Mouse (Mus musculus): Measurements from ENCODE around the gene Cdc20b.

Gene Cdc20b

DNA sequence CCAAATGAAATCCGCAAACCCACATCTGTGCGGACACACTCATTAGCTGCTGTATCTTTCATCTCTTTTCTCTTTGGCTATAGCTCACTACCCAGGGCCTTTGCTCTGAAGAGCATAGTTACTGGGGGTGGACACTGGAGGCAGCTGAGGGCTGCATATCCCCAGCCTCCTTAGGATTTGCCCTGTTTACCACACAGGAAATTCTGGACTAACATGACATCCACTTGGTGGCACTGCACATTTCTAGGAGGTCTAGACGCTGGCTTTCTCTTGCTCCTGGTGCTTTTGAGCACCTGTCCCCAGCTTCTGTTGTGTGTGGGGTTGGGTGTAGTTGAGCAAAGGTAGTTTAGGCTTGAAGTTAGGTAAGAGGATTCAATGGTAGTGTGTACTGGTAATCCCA, 12.7 kb downstream of the Cdc20b start:
- TF ChIP-seq GATA4 (IDR thresholded peaks at IDR 0.05; ENCODE audit: insufficient replicate concordance, low read length), result no peak

- no peak for TF ChIP-seq GATA4 (IDR thresholded peaks at IDR 0.05; ENCODE audit: insufficient replicate concordance, low read length)
Measured at GRCm38 (mm10) chr13:113054230-113054629, 19.3 kb downstream of the Cdc20b start.

DNA sequence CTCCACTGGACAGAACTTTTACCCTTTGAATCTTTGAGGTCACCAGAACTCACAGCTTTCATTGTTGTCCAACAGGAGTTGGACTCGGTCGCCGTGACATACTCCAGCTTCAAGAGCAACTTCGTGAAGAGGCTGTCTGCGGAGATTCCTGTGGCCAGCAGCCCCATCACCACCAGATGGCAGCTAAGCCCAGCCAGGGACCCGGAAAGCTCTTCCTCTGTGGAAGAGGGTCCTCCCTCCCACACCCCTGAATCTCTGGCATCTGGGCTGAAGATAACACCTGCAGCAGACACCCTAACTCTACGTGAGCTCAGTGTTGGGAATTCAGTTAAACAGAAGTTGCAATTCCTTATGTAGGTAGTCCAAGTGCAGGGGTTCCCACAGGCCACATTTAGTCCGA, 20.9 kb downstream of the Cdc20b start:
- no peak for TF ChIP-seq GATA4 (IDR thresholded peaks at IDR 0.05; ENCODE audit: insufficient replicate concordance, low read length)

DNA sequence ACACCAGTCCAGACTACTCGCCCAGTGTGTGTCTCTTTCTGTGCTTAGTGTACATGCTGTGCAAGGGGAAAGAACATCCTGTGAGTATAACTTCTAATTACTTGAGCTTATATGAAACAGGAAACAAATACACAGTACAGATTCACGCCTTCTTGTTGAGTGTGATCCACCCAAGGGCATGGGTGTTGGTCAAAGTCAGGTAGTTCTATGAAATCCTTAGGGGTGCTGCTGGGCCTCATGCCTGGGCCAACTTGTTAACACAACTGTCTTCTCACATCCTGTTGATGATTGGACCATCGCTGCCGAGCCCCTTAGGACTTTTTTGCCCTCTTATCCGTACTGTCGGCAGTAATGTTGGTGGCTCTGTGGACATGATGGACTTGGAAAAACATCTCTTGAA, 26.8 kb downstream of the Cdc20b start:
- no peak for TF ChIP-seq GATA4 (IDR thresholded peaks at IDR 0.05; ENCODE audit: insufficient replicate concordance, low read length)

- no peak for TF ChIP-seq GATA4 (IDR thresholded peaks at IDR 0.05; ENCODE audit: insufficient replicate concordance, low read length)
Measured at GRCm38 (mm10) chr13:113064542-113064941, 29.6 kb downstream of the Cdc20b start.

- no peak for TF ChIP-seq GATA4 (IDR thresholded peaks at IDR 0.05; ENCODE audit: insufficient replicate concordance, low read length)
Measured at GRCm38 (mm10) chr13:113079021-113079420, 44.1 kb downstream of the Cdc20b start.

GRCm38 (mm10) chr13:113082101-113082500, 47.2 kb downstream of the Cdc20b start:
- TF ChIP-seq GATA4 (IDR thresholded peaks at IDR 0.05; ENCODE audit: insufficient replicate concordance, low read length), result no peak

DNA sequence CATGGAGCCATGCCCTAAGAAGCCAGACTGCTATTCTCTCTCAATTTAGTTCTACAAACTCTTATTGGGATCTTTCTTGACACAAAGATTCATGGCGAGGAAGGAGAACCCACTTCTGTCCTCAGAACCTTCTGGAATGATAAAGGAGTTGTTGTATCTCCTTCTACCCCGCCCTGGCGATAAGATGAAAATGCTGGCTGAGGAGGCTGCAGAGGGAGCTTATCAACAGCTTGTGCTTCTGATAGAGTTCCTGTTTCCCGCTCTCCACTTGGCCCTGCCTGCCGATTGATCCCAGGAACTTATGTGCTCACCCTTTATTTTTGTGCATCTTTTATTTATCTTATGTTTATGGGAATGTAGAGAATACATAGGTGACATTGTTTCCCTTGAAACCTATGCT, 49.8 kb downstream of the Cdc20b start:
- peak; percentile 25; the same call in 1 of the 2 replicates for TF ChIP-seq GATA4 (IDR thresholded peaks at IDR 0.05; ENCODE audit: insufficient replicate concordance, low read length)

GRCm38 (mm10) chr13:113087226-113088017, 52.5 kb downstream of the Cdc20b start:
- TF ChIP-seq GATA4 (IDR thresholded peaks at IDR 0.05; ENCODE audit: insufficient replicate concordance, low read length), result no peak

GRCm38 (mm10) chr13:113090489-113090888, 55.6 kb downstream of the Cdc20b start:
- TF ChIP-seq GATA4 (IDR thresholded peaks at IDR 0.05; ENCODE audit: insufficient replicate concordance, low read length), result no peak

- TF ChIP-seq GATA4 (IDR thresholded peaks at IDR 0.05; ENCODE audit: insufficient replicate concordance, low read length), result no peak
Measured at GRCm38 (mm10) chr13:113094618-113095017, 59.7 kb downstream of the Cdc20b start.

- no peak for TF ChIP-seq GATA4 (IDR thresholded peaks at IDR 0.05; ENCODE audit: insufficient replicate concordance, low read length)
Measured at GRCm38 (mm10) chr13:113097011-113097410, 62.1 kb downstream of the Cdc20b start.

- TF ChIP-seq GATA4 (IDR thresholded peaks at IDR 0.05; ENCODE audit: insufficient replicate concordance, low read length), result no peak
Measured at GRCm38 (mm10) chr13:113098406-113098805, 63.5 kb downstream of the Cdc20b start.

DNA sequence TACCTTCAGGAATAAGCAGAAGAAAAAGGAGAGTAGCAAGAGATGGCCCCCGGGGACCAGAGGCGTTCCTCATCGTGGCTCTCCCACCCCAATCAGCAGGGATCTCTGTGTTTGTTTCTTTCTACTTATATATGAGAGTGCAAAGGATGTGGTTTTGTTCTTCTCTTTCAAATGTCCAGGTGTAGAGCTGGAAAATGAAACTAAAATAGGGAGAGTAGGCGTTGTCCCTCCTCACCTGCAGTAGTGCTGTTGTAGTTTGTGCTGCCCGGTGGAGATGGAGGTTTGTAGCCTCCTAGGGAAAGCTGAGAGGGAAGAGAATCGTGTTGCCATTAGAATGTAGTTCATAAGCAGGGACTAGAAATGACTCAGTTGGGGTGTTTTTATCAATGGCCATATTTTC, 66.0 kb downstream of the Cdc20b start, which contains the start of gene Gzma:
Gene Gzma (minus strand): TSS at position 103 of the 400 bp plus-strand sequence.
- TF ChIP-seq GATA4 (IDR thresholded peaks at IDR 0.05; ENCODE audit: insufficient replicate concordance, low read length), result no peak

GRCm38 (mm10) chr13:113101804-113102203, 66.9 kb downstream of the Cdc20b start:
- no peak for TF ChIP-seq GATA4 (IDR thresholded peaks at IDR 0.05; ENCODE audit: insufficient replicate concordance, low read length)

- no peak for TF ChIP-seq GATA4 (IDR thresholded peaks at IDR 0.05; ENCODE audit: insufficient replicate concordance, low read length)
Measured at GRCm38 (mm10) chr13:113104759-113105158, 69.8 kb downstream of the Cdc20b start.

GRCm38 (mm10) chr13:113118977-113119376, 84.1 kb downstream of the Cdc20b start:
- no peak for TF ChIP-seq GATA4 (IDR thresholded peaks at IDR 0.05; ENCODE audit: insufficient replicate concordance, low read length)
